Mouse (Mus musculus) lung, postnatal 0 days (tissue): ENCODE results near the gene Fkbp11. TPM values are rescaled to one million over a fixed set of nuclear protein-coding genes. Genes with fewer than 3 reads are reported as not detected.
A peak's percentile ranks its signal among the peaks of the same experiment; 100 is the strongest.

Experiments
- ATAC-seq: fragments of 200-750 bp; cut with Nextera tagmentation; 2 replicates; pipeline ENCODE4 v1.8.0; 2017; ENCODE audit warnings: moderate library complexity
- DNase-seq: peaks from one replicate; pipeline ENCODE4 v3.0.0-alpha.2; 2016; ENCODE audit warnings: low spot score
- H3K27ac ChIP-seq: fragments of 300-500 bp; sonication (generic); 2 replicates; pipeline ENCODE4 v1.5.1; 2014; ENCODE audit warnings: antibody characterized with exemption, mild to moderate bottlenecking, low read length, mixed read lengths
- H3K27me3 ChIP-seq: fragments of 300-500 bp; sonication (generic); replicated peaks from 2 replicates; pipeline ENCODE4 v1.6.1; 2014; ENCODE audit warnings: low read length, mixed read lengths; ENCODE audit not compliant: insufficient read depth
- H3K36me3 ChIP-seq: fragments of 300-500 bp; sonication (generic); 2 replicates; pipeline ENCODE4 v1.6.1; 2014; ENCODE audit warnings: low read length, mixed read lengths; ENCODE audit not compliant: insufficient read depth
- H3K4me1 ChIP-seq: fragments of 300-500 bp; sonication (generic); 2 replicates; pipeline ENCODE4 v1.6.1; 2014; ENCODE audit warnings: antibody characterized with exemption, low read depth, low read length, mixed read lengths; ENCODE audit not compliant: insufficient read depth
- H3K4me2 ChIP-seq: fragments of 300-500 bp; sonication (generic); replicated peaks from 2 replicates; pipeline ENCODE4 v1.6.1; 2014; ENCODE audit warnings: low read depth, mild to moderate bottlenecking, low read length, moderate library complexity, mixed read lengths
- H3K4me3 ChIP-seq: fragments of 300-500 bp; sonication (generic); 2 replicates; pipeline ENCODE4 v1.5.1; 2014; ENCODE audit warnings: low read depth, low read length
- H3K9ac ChIP-seq: fragments of 300-500 bp; sonication (generic); replicated peaks from 2 replicates; pipeline ENCODE4 v1.6.1; 2014; ENCODE audit warnings: low read depth, mild to moderate bottlenecking
- H3K9me3 ChIP-seq: fragments of 300-500 bp; sonication (generic); 2 replicates; pipeline ENCODE4 v1.6.1; 2016; ENCODE audit warnings: low read length, mixed read lengths
- CTCF ChIP-seq: IDR thresholded peaks from 2 replicates; pipeline ENCODE4 v1.5.1; 2016; ENCODE audit warnings: antibody characterized with exemption, mild to moderate bottlenecking
- EP300 ChIP-seq: IDR thresholded peaks from 2 replicates; pipeline ENCODE4 v1.6.1; 2016; ENCODE audit warnings: antibody characterized with exemption, mild to moderate bottlenecking, control low read depth
- WGBS: fragments of 180-500 bp; shearing (Covaris S2); extraction: QIAGEN DNeasy Blood & Tissue Kit; methylation state at CpG from one replicate; pipeline ENCODE4 v1.1.7; 2014; 5-methylcytosine and 5-hydroxymethylcytosine counted together
- polyA plus RNA-seq: library from polyadenylated mRNA; unstranded; fragments of >200 nt; fragmentation: Nextera tagmentation; extraction: Ambion mirVana; gene quantifications from 2 replicates; pipeline ENCODE4 v1.2.1, GENCODE M21; 2015

Gene Fkbp11
- polyA plus RNA-seq, 1 experiment from 2014 or later: 45.5 TPM

DNA sequence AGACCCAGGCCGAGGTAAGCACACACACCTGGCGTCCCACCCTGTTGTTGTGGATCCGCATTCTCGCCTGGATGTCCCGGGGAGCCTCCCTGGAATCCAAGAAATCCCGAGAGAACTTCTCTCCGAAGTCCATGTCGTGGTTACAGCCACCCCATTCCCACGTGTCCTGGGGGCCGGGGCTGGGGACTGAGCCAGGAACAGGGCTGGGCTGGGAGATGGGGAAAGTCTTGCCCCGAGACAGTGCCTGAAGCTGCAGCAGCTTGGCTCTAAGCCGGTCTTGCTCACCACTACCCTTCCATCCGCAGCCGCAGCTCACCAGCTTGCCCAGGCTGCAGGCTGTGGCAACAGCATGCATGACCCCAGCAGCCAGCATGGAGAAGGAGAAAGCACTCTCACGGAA, 46.1 kb upstream of the Fkbp11 start:
- Histone ChIP-seq H3K9ac (no peak overlapping the region), H3K27me3 (peaks cover 61% of the 10 kb centered on the region), H3K4me3 (no peak overlapping the region), H3K27ac (no peak overlapping the region), H3K9me3 (no peaks in the 10 kb centered on the region), H3K4me2 (no peak overlapping the region), H3K36me3 (no peaks in the 10 kb centered on the region), H3K4me1 (peaks cover 12% of the 10 kb centered on the region; the same call in 1 of the 2 replicates)
- DNase-seq (no peak), ATAC-seq (no peak)
- TF ChIP-seq EP300: no peak
- no peak for TF ChIP-seq CTCF
- WGBS: 28% methylated on average over 15 of the region's 15 CpGs

DNA sequence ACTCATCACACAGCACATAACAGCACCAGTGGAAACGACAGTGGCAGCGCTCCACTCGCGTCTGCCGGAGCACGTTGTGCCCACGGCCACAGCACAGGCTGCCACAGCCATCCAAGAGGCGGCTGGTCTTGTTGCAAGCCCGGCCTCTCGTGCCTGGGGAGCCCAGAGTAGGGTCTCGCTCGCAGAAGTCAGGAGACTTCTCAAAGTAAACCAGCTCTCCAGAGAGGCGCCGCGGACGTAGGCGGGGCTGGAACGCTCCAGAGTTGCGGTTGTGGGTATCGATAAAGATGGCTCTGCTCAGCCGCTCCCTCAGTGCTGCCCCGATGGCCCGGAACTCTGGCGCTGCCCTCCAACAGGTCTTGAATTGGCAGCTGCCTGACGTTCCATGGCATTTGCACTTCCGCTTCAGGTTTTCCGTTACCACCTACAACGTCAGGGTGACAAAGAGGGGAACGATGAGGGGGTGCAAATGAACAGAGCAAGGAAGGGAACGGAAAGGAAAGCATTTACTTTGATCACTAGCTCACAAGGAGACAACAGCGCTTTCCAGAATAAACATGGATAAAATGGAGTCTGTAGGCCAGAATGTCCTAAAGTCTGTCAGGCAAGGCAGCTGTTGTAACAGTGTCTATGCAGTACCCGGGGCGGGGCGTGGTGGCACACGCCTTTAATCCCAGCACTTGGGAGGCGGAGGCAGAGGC, 44.7 kb upstream of the Fkbp11 start:
- Histone ChIP-seq H3K4me3 (peak overlapping the region; percentile 31), H3K9me3 (no peaks in the 10 kb centered on the region), H3K27me3 (peaks cover 47% of the 10 kb centered on the region), H3K9ac (peak overlapping the region; percentile 32), H3K4me2 (peak overlapping the region; percentile 62), H3K36me3 (no peaks in the 10 kb centered on the region), H3K4me1 (peaks cover 10% of the 10 kb centered on the region; the same call in 1 of the 2 replicates), H3K27ac (no peak overlapping the region)
- WGBS: 4% methylated on average over 36 of the region's 36 CpGs
- TF ChIP-seq EP300: no peak
- no peak for TF ChIP-seq CTCF
- ATAC-seq (peak; percentile 34), DNase-seq (peak; percentile 32)

DNA sequence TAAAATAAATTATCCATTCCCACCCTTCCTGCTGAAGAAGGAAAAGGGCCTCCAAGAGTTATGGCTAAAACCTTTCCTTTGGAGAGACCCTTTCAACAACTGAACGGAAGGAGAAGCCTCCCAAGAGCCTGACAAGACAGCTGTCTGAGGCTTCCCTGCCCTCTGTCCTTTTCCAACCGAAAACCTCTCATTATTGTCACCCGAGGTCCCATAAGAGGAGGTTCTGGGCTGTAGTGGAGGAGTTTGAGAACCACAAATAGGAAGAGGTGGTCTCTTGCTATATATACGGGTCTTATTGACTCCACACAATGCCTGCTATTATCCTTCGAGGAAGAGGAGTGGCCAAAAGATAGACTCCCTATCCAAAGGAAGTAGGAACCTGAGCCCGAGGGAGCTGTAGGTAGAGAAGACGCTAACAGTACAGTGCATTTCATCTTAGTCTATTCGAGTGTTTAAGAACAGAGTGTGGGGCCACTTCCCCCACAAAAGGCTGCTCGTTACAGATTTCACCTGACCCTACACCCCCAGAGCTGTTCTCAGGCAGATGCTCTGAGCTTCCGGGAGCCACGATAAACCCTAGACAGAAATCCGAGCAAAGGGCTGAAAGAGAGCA, 43.9 kb upstream of the Fkbp11 start:
- DNase-seq (no peak), ATAC-seq (no peak)
- Histone ChIP-seq H3K27me3 (peaks cover 39% of the 10 kb centered on the region), H3K36me3 (no peaks in the 10 kb centered on the region), H3K4me1 (0 out of 2 replicates have a peak, but pooled peaks cover 8% of the 10 kb centered on the region), H3K4me3 (peak overlapping the region; percentile 31), H3K9me3 (no peaks in the 10 kb centered on the region), H3K9ac (no peak overlapping the region), H3K27ac (no peak overlapping the region), H3K4me2 (peak overlapping the region; percentile 62)
- WGBS: 7% methylated on average over 12 of the region's 12 CpGs
- TF ChIP-seq EP300 (no peak), CTCF (no peak)

DNA sequence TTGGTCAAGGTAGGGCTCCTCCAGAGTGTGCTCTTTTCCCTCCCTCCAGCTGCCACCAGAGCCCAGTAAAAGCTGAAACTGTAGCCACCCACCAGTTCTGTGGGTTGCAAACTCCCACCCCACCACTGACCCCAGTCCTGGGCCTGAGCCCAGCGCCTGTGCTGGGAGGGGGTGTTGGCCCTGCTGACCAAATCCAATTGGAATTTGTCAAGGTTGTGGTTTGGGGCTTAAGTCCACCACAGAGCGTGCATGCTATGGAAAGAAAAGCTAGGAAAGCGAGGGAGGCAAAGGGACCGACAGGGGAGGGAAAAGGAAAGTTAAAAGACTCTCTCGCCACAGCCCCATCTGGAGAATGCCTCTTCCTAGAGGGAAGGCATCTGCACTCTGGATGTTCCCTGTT, 40.3 kb upstream of the Fkbp11 start:
- H3K27me3 ChIP-seq: 0 out of 2 replicates have a peak, but pooled peaks cover 13% of the 10 kb centered on the region
- 18% methylated on average over 5 of the region's 5 CpGs for WGBS
- H3K4me2 ChIP-seq: no peak overlapping the region
- TF ChIP-seq EP300: no peak
- TF ChIP-seq CTCF: no peak
- H3K4me3 ChIP-seq: no peak overlapping the region
- ATAC-seq (no peak), DNase-seq (no peak)
- no peaks in the 10 kb centered on the region for H3K36me3 ChIP-seq
- H3K9me3 ChIP-seq: no peaks in the 10 kb centered on the region
- no peak overlapping the region for H3K27ac ChIP-seq
- peaks cover 10% of the 10 kb centered on the region; the same call in 1 of the 2 replicates for H3K4me1 ChIP-seq
- H3K9ac ChIP-seq: no peak overlapping the region

DNA sequence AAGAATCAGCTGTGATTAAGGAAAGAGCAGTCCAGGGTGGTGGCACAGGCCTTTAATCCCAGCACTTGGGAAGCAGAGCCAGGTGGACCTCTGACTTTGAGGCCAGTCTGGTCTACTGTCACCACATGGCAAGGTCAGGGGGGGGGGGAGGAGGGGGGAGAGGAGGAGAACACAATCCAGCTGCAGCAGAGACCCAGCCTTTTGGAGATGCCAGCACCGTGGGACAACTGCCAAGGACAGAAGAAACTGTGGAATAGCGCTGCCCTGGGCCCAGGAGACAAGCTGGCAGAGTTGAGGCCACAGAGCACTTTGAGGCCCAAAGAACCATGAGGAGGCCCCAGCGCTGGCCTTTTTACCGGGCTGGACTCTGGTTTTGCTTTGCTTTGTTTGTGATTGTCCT, 37.9 kb upstream of the Fkbp11 start:
- Histone ChIP-seq H3K36me3 (no peaks in the 10 kb centered on the region), H3K27ac (no peak overlapping the region), H3K27me3 (no peaks in the 10 kb centered on the region), H3K4me3 (no peak overlapping the region), H3K9ac (no peak overlapping the region), H3K4me2 (no peak overlapping the region), H3K9me3 (no peaks in the 10 kb centered on the region), H3K4me1 (peaks cover 8% of the 10 kb centered on the region; the same call in 1 of the 2 replicates)
- 69% methylated on average over 4 of the region's 4 CpGs for WGBS
- ATAC-seq (no peak), DNase-seq (no peak)
- TF ChIP-seq EP300 (no peak), CTCF (no peak)

DNA sequence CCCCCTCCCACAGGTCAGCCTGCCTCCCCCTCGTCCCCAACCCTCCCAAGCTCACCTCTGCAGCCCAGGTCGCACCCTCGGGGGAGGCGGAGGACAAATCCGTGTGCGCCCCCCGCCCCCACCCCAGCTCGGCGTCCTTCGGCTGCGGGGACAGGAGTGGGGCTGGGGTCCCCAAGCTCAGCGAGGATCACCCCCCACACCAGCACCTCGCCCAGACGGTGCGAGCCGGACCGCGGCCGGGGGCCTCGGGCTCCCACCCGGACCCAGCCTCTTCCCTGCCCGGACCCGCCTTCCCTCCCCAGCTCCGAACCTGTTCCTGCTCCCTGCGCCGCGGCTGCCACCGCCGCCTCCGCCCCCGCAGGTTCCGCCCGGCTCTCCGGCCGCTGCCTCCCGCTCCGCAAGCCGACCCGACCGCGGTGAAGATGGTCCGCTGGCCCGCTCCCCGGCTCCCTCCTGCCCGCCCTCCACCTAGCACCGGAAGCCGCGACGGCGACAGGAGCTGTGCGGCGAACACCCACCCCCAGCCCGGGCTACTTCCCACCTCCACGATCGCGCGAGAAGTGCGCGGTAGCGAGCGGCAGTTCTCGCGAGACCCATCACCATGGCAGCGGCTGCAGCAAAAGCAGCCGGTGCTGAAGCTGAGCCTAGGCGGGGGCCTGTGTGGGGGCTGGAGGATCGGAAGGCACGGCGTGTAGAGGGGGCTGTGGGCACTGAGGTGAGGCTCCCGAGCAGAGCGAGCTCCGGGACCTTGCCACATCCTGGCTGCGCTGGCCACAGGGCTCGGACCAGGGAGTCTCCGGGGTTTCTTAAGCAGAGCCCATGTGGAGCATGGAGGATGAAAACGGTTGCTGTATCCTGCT, 34.9 kb upstream of the Fkbp11 start, which contains the start of gene Arf3:
TSS of gene Arf3 (minus strand) at position 545 of the 860 bp plus-strand sequence.
- Histone ChIP-seq H3K27me3 (no peaks in the 10 kb centered on the region), H3K4me3 (peak within 1 kb of the TSS; percentile 95), H3K9me3 (no peaks in the 10 kb centered on the region), H3K4me2 (peak within 1 kb of the TSS; percentile 97), H3K36me3 (no peaks in the 10 kb centered on the region), H3K9ac (peak within 1 kb of the TSS; percentile 70), H3K4me1 (peaks cover 8% of the 10 kb centered on the region; the same call in 1 of the 2 replicates), H3K27ac (peak within 1 kb of the TSS; percentile 86)
- peak; percentile 97 for ATAC-seq
- 2% methylated on average over 58 of the region's 76 CpGs for WGBS
- DNase-seq: peak; percentile 97
- TF ChIP-seq EP300: peak; percentile 81
- TF ChIP-seq CTCF: no peak
